Mouse (Mus musculus): ENCODE results near the gene Hyal2.
A peak's percentile ranks its signal among the peaks of the same experiment; 100 is the strongest.
"Not testable (repeated sequence)": the region's sequence is repeated elsewhere in the genome, so short reads cannot be mapped to it uniquely, and the experiment has no call there.

GRCm38 (mm10) chr9:107573774-107574173 is 6.0 kb downstream of the Hyal2 start:
- TF ChIP-seq CTCF (IDR thresholded peaks at IDR 0.05), result peak; percentile 43
- not testable (repeated sequence) for TF ChIP-seq EP300, POLR2A (IDR thresholded peaks at IDR 0.05; ENCODE audit: insufficient read depth, low read depth, low read length)
